Mouse (Mus musculus) CH12F3 (cell line): ENCODE data around the gene Olfr353.

Experiments used
- in situ Hi-C: fragments of 300-500 bp; cut with MboI; formaldehyde crosslinking; loops from 2 replicates; pipeline ENCODE4 v1.14.3; 2020; ENCODE audit warnings: low sequenced_read_pairs

The Olfr353 gene

GRCm38 (mm10) chr2:36892836-36893235 is at the start of gene Olfr353:
TSS of gene Olfr353 (minus strand) at chr2:36892936.
- in situ Hi-C loops = no loop called here

GRCm38 (mm10) chr2:36936821-36937220 is 44.1 kb upstream of the Olfr353 start, which contains the start of gene Olfr356:
TSS of gene Olfr356 (plus strand) at chr2:36937121.
- in situ Hi-C loops = no loop called here

- in situ Hi-C loops = no loop called here
Measured at GRCm38 (mm10) chr2:36928797-36929196, 36.1 kb upstream of the Olfr353 start, which contains the start of gene Olfr355. TSS of gene Olfr355 (minus strand) at chr2:36928897.

- in situ Hi-C loops = no loop called here
Measured at GRCm38 (mm10) chr2:36905380-36905779, 12.6 kb upstream of the Olfr353 start, which contains the start of gene Olfr354. TSS of gene Olfr354 (plus strand) at chr2:36905680.

GRCm38 (mm10) chr2:36897114-36897513 is 4.4 kb upstream of the Olfr353 start:
- in situ Hi-C loops = no loop called here

- in situ Hi-C loops = no loop called here
Measured at GRCm38 (mm10) chr2:36868160-36868559, 24.6 kb downstream of the Olfr353 start, which contains the start of gene Olfr352. TSS of gene Olfr352 (plus strand) at chr2:36868460.

- in situ Hi-C loops = no loop called here
Measured at GRCm38 (mm10) chr2:36862560-36862959, 30.2 kb downstream of the Olfr353 start, which contains the start of gene Olfr351. TSS of gene Olfr351 (minus strand) at chr2:36862660.

- in situ Hi-C loops = no loop called here
Measured at GRCm38 (mm10) chr2:36846010-36846409, 46.7 kb downstream of the Olfr353 start, which contains the start of gene Olfr350. TSS of gene Olfr350 (plus strand) at chr2:36846310.
